Mouse (Mus musculus): Measurements from ENCODE around the gene Vipr2. TPM values are rescaled to one million over a fixed set of nuclear protein-coding genes. Genes with fewer than 3 reads are reported as not detected.

Vipr2 gene
- total and polyA plus RNA-seq, 2 experiments: 0.18 TPM; not detected in 1

DNA sequence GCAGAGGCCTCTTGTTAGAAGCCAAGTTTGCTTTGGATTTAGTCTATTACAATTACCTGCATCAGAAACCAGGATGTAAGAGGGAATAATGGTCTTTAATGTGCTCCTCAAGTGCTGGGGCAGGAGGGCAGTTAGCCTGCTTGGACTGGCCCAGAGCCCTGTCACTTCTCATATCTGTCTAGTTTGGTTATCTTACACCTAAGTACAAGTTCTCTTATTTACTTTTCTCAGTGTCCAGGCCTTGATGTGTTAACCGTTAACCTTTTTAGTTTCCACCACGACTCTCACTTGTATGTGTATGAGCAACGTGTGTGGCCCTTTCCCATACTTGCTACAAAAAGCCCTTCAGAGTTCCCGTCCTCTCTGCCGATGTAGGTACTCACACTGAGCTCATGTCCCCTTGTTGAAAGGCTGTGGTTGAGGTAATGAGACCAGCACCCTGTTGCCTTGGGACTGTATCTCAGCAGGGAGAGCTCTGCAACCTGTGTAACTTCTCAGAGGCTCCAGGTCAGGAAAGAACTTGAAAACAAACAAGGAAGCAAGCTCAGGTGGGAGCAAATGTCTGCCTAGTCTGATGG, 39.9 kb downstream of the Vipr2 start:
- 17% methylated on average over 5 of the region's 5 CpGs for WGBS
- no peak overlapping the region for H3K27ac ChIP-seq (replicated peaks; ENCODE audit: insufficient read depth, low read depth, low read length)
- no peaks in the 10 kb centered on the region for H3K27me3 ChIP-seq (ENCODE audit: control insufficient read depth, insufficient read depth, low read length)
- no peak overlapping the region for H3K4me3 ChIP-seq (ENCODE audit: insufficient read depth, low read depth, low read length)
- no peaks in the 10 kb centered on the region for H3K4me1 ChIP-seq (ENCODE audit: control insufficient read depth, insufficient read depth, low read length)
- TF ChIP-seq CTCF (IDR thresholded peaks at IDR 0.05; ENCODE audit: low read depth, low read length) (no peak), POLR2A (IDR thresholded peaks at IDR 0.05; ENCODE audit: extremely low read depth, insufficient read depth, low read length) (no peak)
- no peak overlapping the region for H3K9ac ChIP-seq (ENCODE audit: low read depth, low read length)
- no peaks in the 10 kb centered on the region for H3K36me3 ChIP-seq (ENCODE audit: control insufficient read depth, insufficient read depth, low read length)
- no peaks in the 10 kb centered on the region for H3K79me2 ChIP-seq (ENCODE audit: control insufficient read depth, insufficient read depth, low read length)
- DNase-seq (ENCODE audit: extremely low read depth, low read depth, low spot score): peak; percentile 13

DNA sequence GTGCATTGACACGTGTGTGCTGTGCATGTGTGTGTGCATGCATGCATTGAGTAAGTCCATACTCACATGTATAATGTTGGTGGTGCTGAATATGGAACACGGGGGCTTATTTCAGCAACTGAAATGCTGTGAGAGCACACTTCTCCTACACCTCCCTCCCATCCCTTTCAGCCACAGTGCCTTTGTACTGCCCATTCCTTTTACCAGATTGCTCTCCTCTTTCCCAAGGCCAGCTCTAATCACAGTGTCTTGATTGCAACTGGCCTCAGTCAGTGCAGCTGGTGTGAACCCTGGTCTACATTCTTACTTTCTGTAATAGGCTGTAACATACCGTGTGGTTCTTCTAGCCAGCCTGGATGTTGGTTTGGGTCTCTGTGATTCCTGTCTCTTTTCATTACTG, 41.5 kb downstream of the Vipr2 start:
- 76% methylated on average over 3 of the region's 3 CpGs for WGBS

DNA sequence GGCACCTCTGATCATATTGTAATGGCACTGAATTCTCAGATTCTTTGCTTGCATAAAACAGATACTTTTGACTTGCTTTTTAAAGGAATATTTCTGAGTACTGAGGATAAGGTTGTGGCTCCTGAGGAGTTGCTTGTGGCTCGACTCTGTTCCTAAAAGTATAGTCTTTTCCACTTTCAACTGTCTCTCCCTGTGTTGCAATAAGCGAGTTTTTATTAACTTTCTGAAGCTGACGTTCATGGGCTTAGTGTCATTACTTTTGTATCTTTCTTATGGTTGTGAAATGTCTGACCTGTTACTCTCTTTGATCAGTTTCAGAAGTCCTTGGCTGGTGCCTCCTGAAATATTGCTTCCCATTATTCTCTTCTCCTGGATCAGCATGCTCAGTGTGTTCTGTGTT, 46.3 kb downstream of the Vipr2 start:
- WGBS: 54% methylated on average over 3 of the region's 3 CpGs

More for the DNA sequence above, 41.5 kb downstream of the Vipr2 start:
- no peak for DNase-seq (ENCODE audit: extremely low read depth, low read depth, low spot score)
- H3K36me3 ChIP-seq (ENCODE audit: control insufficient read depth, insufficient read depth, low read length): no peaks in the 10 kb centered on the region
- TF ChIP-seq CTCF (IDR thresholded peaks at IDR 0.05; ENCODE audit: low read depth, low read length) (no peak), POLR2A (IDR thresholded peaks at IDR 0.05; ENCODE audit: extremely low read depth, insufficient read depth, low read length) (no peak)
- H3K9ac ChIP-seq (ENCODE audit: low read depth, low read length): no peak overlapping the region
- H3K79me2 ChIP-seq (ENCODE audit: control insufficient read depth, insufficient read depth, low read length): no peaks in the 10 kb centered on the region
- H3K27me3 ChIP-seq (ENCODE audit: control insufficient read depth, insufficient read depth, low read length): no peaks in the 10 kb centered on the region
- no peaks in the 10 kb centered on the region for H3K4me1 ChIP-seq (ENCODE audit: control insufficient read depth, insufficient read depth, low read length)
- no peak overlapping the region for H3K27ac ChIP-seq (replicated peaks; ENCODE audit: insufficient read depth, low read depth, low read length)
- no peak overlapping the region for H3K4me3 ChIP-seq (ENCODE audit: insufficient read depth, low read depth, low read length)

DNA sequence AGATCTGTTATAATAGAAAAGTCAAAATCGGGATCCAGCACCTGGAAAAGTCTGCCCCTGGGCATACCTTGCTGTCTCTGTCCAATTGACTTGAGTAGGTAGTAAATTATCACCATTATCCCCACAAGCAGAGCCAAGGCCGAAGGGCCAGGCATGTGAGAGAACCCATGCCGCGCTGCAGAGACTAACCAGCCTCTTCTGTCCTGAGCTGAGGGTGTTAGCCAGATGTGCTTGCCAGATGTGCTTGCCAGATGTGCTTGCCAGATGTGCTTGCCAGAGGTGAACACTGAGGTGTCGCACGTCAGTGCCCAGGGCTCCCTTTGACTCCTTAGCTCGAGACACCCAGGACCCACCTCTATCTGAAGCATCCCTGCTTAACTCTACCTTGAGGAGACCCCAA, 53.4 kb downstream of the Vipr2 start:
- no peak for DNase-seq (ENCODE audit: extremely low read depth, low read depth, low spot score)
- WGBS: 84% methylated on average over 7 of the region's 7 CpGs
- H3K27ac ChIP-seq (replicated peaks; ENCODE audit: insufficient read depth, low read depth, low read length): no peak overlapping the region
- no peaks in the 10 kb centered on the region for H3K4me1 ChIP-seq (ENCODE audit: control insufficient read depth, insufficient read depth, low read length)
- H3K9ac ChIP-seq (ENCODE audit: low read depth, low read length): no peak overlapping the region
- no peak for TF ChIP-seq POLR2A (IDR thresholded peaks at IDR 0.05; ENCODE audit: extremely low read depth, insufficient read depth, low read length)
- TF ChIP-seq CTCF (IDR thresholded peaks at IDR 0.05; ENCODE audit: low read depth, low read length): no peak
- H3K79me2 ChIP-seq (ENCODE audit: control insufficient read depth, insufficient read depth, low read length): no peaks in the 10 kb centered on the region
- H3K36me3 ChIP-seq (ENCODE audit: control insufficient read depth, insufficient read depth, low read length): no peaks in the 10 kb centered on the region
- no peak overlapping the region for H3K4me3 ChIP-seq (ENCODE audit: insufficient read depth, low read depth, low read length)
- H3K27me3 ChIP-seq (ENCODE audit: control insufficient read depth, insufficient read depth, low read length): no peaks in the 10 kb centered on the region

More for the DNA sequence above, 46.3 kb downstream of the Vipr2 start:
- Histone ChIP-seq H3K79me2 (ENCODE audit: control insufficient read depth, insufficient read depth, low read length) (no peaks in the 10 kb centered on the region), H3K9ac (ENCODE audit: low read depth, low read length) (no peak overlapping the region), H3K36me3 (ENCODE audit: control insufficient read depth, insufficient read depth, low read length) (no peaks in the 10 kb centered on the region), H3K27ac (replicated peaks; ENCODE audit: insufficient read depth, low read depth, low read length) (no peak overlapping the region), H3K27me3 (ENCODE audit: control insufficient read depth, insufficient read depth, low read length) (0 out of 2 replicates have a peak, but pooled peaks cover 3% of the 10 kb centered on the region), H3K4me3 (ENCODE audit: insufficient read depth, low read depth, low read length) (no peak overlapping the region), H3K4me1 (ENCODE audit: control insufficient read depth, insufficient read depth, low read length) (no peaks in the 10 kb centered on the region)
- no peak for DNase-seq (ENCODE audit: extremely low read depth, low read depth, low spot score)
- TF ChIP-seq CTCF (IDR thresholded peaks at IDR 0.05; ENCODE audit: low read depth, low read length) (no peak), POLR2A (IDR thresholded peaks at IDR 0.05; ENCODE audit: extremely low read depth, insufficient read depth, low read length) (no peak)

DNA sequence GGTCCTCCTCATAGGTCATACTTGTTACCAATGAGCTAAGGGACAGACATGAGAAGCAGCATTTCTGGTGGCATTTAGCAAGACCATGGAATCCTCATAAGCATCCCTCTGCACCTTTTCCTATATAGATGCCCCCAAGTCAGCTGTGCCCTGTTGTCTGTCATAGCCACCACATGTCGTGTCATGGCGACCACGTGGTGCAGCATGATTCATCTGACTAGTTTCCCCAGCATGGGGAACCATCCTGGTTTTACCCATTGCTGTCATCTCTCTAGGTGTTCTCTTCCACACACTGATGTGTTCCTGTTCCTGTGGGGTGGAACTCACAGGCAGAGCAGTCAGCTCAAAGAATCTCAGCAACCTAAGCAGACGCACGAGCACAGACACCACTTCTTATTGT, 55.4 kb downstream of the Vipr2 start:
- WGBS: 89% methylated on average over 5 of the region's 5 CpGs
- H3K27me3 ChIP-seq (ENCODE audit: control insufficient read depth, insufficient read depth, low read length): no peaks in the 10 kb centered on the region
- H3K79me2 ChIP-seq (ENCODE audit: control insufficient read depth, insufficient read depth, low read length): no peaks in the 10 kb centered on the region
- H3K4me1 ChIP-seq (ENCODE audit: control insufficient read depth, insufficient read depth, low read length): no peaks in the 10 kb centered on the region
- no peak overlapping the region for H3K4me3 ChIP-seq (ENCODE audit: insufficient read depth, low read depth, low read length)
- H3K9ac ChIP-seq (ENCODE audit: low read depth, low read length): no peak overlapping the region
- no peaks in the 10 kb centered on the region for H3K36me3 ChIP-seq (ENCODE audit: control insufficient read depth, insufficient read depth, low read length)
- H3K27ac ChIP-seq (replicated peaks; ENCODE audit: insufficient read depth, low read depth, low read length): no peak overlapping the region
- DNase-seq (ENCODE audit: extremely low read depth, low read depth, low spot score): no peak
- TF ChIP-seq CTCF (IDR thresholded peaks at IDR 0.05; ENCODE audit: low read depth, low read length): no peak
- TF ChIP-seq POLR2A (IDR thresholded peaks at IDR 0.05; ENCODE audit: extremely low read depth, insufficient read depth, low read length): no peak

DNA sequence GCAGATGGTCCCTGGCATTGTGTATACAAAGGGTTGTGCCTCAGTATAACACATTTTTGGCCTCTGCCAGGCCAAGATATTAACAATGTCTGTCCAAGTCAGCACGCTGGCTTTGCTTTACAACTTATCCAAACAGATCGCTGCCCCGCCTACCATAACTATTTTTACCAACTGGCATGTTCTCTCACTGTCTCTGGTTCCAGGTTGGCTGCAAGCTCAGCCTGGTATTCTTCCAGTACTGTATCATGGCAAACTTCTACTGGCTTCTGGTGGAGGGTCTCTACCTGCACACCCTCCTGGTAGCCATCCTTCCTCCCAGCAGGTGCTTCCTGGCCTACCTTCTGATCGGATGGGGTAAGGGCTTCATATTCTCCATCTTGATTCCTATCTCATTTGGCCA, 58.4 kb downstream of the Vipr2 start:
- no peaks in the 10 kb centered on the region for H3K36me3 ChIP-seq (ENCODE audit: control insufficient read depth, insufficient read depth, low read length)
- no peak for DNase-seq (ENCODE audit: extremely low read depth, low read depth, low spot score)
- H3K79me2 ChIP-seq (ENCODE audit: control insufficient read depth, insufficient read depth, low read length): no peaks in the 10 kb centered on the region
- H3K27ac ChIP-seq (replicated peaks; ENCODE audit: insufficient read depth, low read depth, low read length): no peak overlapping the region
- no peak overlapping the region for H3K9ac ChIP-seq (ENCODE audit: low read depth, low read length)
- no peak overlapping the region for H3K4me3 ChIP-seq (ENCODE audit: insufficient read depth, low read depth, low read length)
- WGBS: 92% methylated on average over 4 of the region's 4 CpGs
- no peaks in the 10 kb centered on the region for H3K27me3 ChIP-seq (ENCODE audit: control insufficient read depth, insufficient read depth, low read length)
- H3K4me1 ChIP-seq (ENCODE audit: control insufficient read depth, insufficient read depth, low read length): no peaks in the 10 kb centered on the region
- TF ChIP-seq POLR2A (IDR thresholded peaks at IDR 0.05; ENCODE audit: extremely low read depth, insufficient read depth, low read length): no peak
- TF ChIP-seq CTCF (IDR thresholded peaks at IDR 0.05; ENCODE audit: low read depth, low read length): no peak

All from liver, adult 2 months (tissue).